ENCODE assay signal across 21 mouse cellular contexts in the genomic region with DNA sequence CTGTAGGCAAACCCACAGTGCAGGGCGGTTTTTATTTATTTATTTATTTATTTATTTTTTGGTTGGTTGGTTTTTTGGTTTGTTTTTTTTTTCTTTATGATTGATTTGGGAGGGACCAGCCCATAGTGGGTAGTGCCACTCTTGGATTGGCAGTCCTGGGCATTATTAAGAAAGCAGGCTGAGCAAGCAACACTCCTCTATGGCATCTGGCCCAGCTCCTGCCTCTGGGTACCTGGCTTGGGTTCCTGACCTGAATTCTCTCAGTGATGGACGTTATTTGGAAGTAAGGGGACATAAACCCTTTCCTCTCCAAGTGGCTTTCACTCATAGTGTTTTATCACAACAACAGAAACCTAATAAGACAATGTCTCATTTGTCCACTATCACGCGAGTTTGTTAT.
DNase-seq lines count a peak whose midpoint lies in the region; ATAC-seq and TF ChIP-seq lines count a peak whose summit lies in the region.
"Had no signal": no experiment of that assay in that cellular context is flagged by ENCODE, and none has a peak within 500 bp of the region (broad histone marks: within the 10 kb centered on the region; RNA-seq: fewer than 3 reads in every experiment).

No protein-coding gene starts in this region.

- no peak for TF ChIP-seq EP300 in heart, adult 2 months (IDR thresholded peaks at IDR 0.05; ENCODE audit: insufficient read depth, low read depth, low read length)

- intact Hi-C loops in heart, adult 2 months (cut with DNase I): loop anchor here (2.0 to 5.0 kb wide), 2 partner anchors 31 to 79 kb away; no protein-coding TSS in a partner anchor

- H3K79me2 ChIP-seq in heart, adult 2 months (replicated peaks; ENCODE audit: control insufficient read depth, insufficient read depth, low read length): peaks cover 5% of the 10 kb centered on the region
- H3K79me2 ChIP-seq in liver, adult 2 months (ENCODE audit: control insufficient read depth, insufficient read depth, low read length): peaks cover 13% of the 10 kb centered on the region; the same call in 1 of the 2 replicates

- H3K4me2 ChIP-seq in liver, embryonic 12.5 days: no peak overlapping the region
- H3K4me2 ChIP-seq: embryonic facial prominence, embryonic 12.5 days; embryonic facial prominence, embryonic 15.5 days; heart, embryonic 11.5 days; hindbrain, embryonic 12.5 days; hindbrain, embryonic 15.5 days had no signal

- H3K9me3 ChIP-seq in liver, embryonic 12.5 days (replicated peaks): no peaks in the 10 kb centered on the region
- H3K9me3 ChIP-seq: embryonic facial prominence, embryonic 12.5 days; embryonic facial prominence, embryonic 15.5 days; hindbrain, embryonic 12.5 days; hindbrain, embryonic 15.5 days had no signal

- no peak for ATAC-seq in liver, embryonic 12.5 days
- ATAC-seq: forebrain, embryonic 14.5 days; forebrain, postnatal 0 days; intestine, postnatal 0 days had no signal

- H3K4me1 ChIP-seq in heart, adult 2 months (ENCODE audit: control insufficient read depth, insufficient read depth, low read length): peaks cover 33% of the 10 kb centered on the region
- peaks cover 36% of the 10 kb centered on the region for H3K4me1 ChIP-seq in liver, adult 2 months (ENCODE audit: control insufficient read depth, insufficient read depth, low read length)
- H3K4me1 ChIP-seq in liver, embryonic 12.5 days: peaks cover 13% of the 10 kb centered on the region; the same call in 1 of the 2 replicates

- H3K9ac ChIP-seq in heart, adult 2 months (ENCODE audit: low read depth, low read length): no peak overlapping the region
- H3K9ac ChIP-seq in liver, adult 2 months (ENCODE audit: low read depth, low read length): no peak overlapping the region
- H3K9ac ChIP-seq in liver, embryonic 12.5 days: no peak overlapping the region
- H3K9ac ChIP-seq: embryonic facial prominence, embryonic 12.5 days; embryonic facial prominence, embryonic 15.5 days; forebrain, postnatal 0 days; hindbrain, embryonic 12.5 days; hindbrain, embryonic 15.5 days had no signal

- 78% methylated on average over 4 of the region's 4 CpGs for WGBS in heart, adult 2 months
- WGBS in liver, adult 2 months: 32% methylated on average over 4 of the region's 4 CpGs
- 69% methylated on average over 4 of the region's 4 CpGs for WGBS in liver, embryonic 12.5 days (ENCODE audit: insufficient replicate concordance)

- peak overlapping the region; percentile 47 for H3K27ac ChIP-seq in heart, adult 2 months
- H3K27ac ChIP-seq in liver, adult 2 months (replicated peaks; ENCODE audit: insufficient read depth, low read depth, low read length): peak overlapping the region; percentile 79
- H3K27ac ChIP-seq in liver, embryonic 12.5 days: no peak overlapping the region
- H3K27ac ChIP-seq: embryonic facial prominence, embryonic 12.5 days; embryonic facial prominence, embryonic 15.5 days; hindbrain, embryonic 12.5 days; hindbrain, embryonic 15.5 days had no signal

- H3K36me3 ChIP-seq in heart, adult 2 months (ENCODE audit: control insufficient read depth, insufficient read depth, low read length): peaks cover 38% of the 10 kb centered on the region
- H3K36me3 ChIP-seq in liver, adult 2 months (ENCODE audit: control insufficient read depth, insufficient read depth, low read length): no peaks in the 10 kb centered on the region
- H3K36me3 ChIP-seq in liver, embryonic 12.5 days: no peaks in the 10 kb centered on the region
- H3K36me3 ChIP-seq: embryonic facial prominence, embryonic 12.5 days; embryonic facial prominence, embryonic 15.5 days; hindbrain, embryonic 12.5 days; hindbrain, embryonic 15.5 days had no signal

- peak; percentile 46 to 48 for DNase-seq in cerebellum, postnatal 14 days
- no peak for DNase-seq in cerebellum, adult 11-12 months
- DNase-seq in heart, adult 2 months: no peak
- no peak for DNase-seq in heart, adult 8-10 months (ENCODE audit: low spot score)
- peak; percentile 87 for DNase-seq in liver, adult 2 months (ENCODE audit: extremely low read depth, low read depth, low spot score)
- peak; percentile 65 for DNase-seq in gonadal fat pad, adult 2 months (ENCODE audit: low read depth)
- DNase-seq: B cell, adult 2 months; cerebellum, adult 18-20 months; cerebellum, adult 9-11 months; forebrain, postnatal 0 days; gastrocnemius, postnatal 36 days; heart, adult 18-20 months had no signal

- TF ChIP-seq POLR2A in heart, adult 2 months (IDR thresholded peaks at IDR 0.05; ENCODE audit: insufficient read depth, low read depth, low read length): no peak
- no peak for TF ChIP-seq POLR2A in liver, adult 2 months (IDR thresholded peaks at IDR 0.05; ENCODE audit: extremely low read depth, insufficient read depth, low read length)

- no peak overlapping the region for H3K4me3 ChIP-seq in heart, adult 2 months
- no peak overlapping the region for H3K4me3 ChIP-seq in liver, adult 2 months (ENCODE audit: insufficient read depth, low read depth, low read length)
- no peak overlapping the region for H3K4me3 ChIP-seq in liver, embryonic 12.5 days
- H3K4me3 ChIP-seq: embryonic facial prominence, embryonic 12.5 days; embryonic facial prominence, embryonic 15.5 days; hindbrain, embryonic 12.5 days; hindbrain, embryonic 15.5 days had no signal

- no peaks in the 10 kb centered on the region for H3K27me3 ChIP-seq in heart, adult 2 months (ENCODE audit: control insufficient read depth, insufficient read depth, low read length)
- no peaks in the 10 kb centered on the region for H3K27me3 ChIP-seq in liver, adult 2 months (ENCODE audit: control insufficient read depth, insufficient read depth, low read length)
- no peaks in the 10 kb centered on the region for H3K27me3 ChIP-seq in liver, embryonic 12.5 days (replicated peaks)
- H3K27me3 ChIP-seq: CH12.LX; embryonic facial prominence, embryonic 12.5 days; embryonic facial prominence, embryonic 15.5 days; hindbrain, embryonic 12.5 days; hindbrain, embryonic 15.5 days had no signal

- TF ChIP-seq CTCF in heart, adult 2 months (IDR thresholded peaks at IDR 0.05): no peak
- no peak for TF ChIP-seq CTCF in liver, adult 2 months (IDR thresholded peaks at IDR 0.05; ENCODE audit: low read depth, low read length)

Comparison
In these comparisons a context has a peak if more than half of its experiments do, and no peak if none do; other contexts are left out.
1. DNase-seq: peak in cerebellum, postnatal 14 days (2 of 2), liver, adult 2 months (single experiment) and gonadal fat pad, adult 2 months (single experiment); none in cerebellum, adult 11-12 months (single experiment), heart, adult 2 months (0 of 2) and heart, adult 8-10 months (single experiment).